Mouse (Mus musculus): ENCODE results near the gene Macf1. TPM values are rescaled to one million over a fixed set of nuclear protein-coding genes. Genes with fewer than 3 reads are reported as not detected.

Gene Macf1
- polyA plus RNA-seq, 1 experiment from 2014 or later, result 55.5 TPM

GRCm38 (mm10) chr4:123687025-123687781 lies 3.0 kb upstream of the Macf1 start:
- no peaks in the 10 kb centered on the region for H3K9me3 ChIP-seq (replicated peaks)
- H3K27ac ChIP-seq, result peak overlapping the region; percentile 88
- DNase-seq (ENCODE audit: low spot score), result peak; percentile 67
- H3K4me3 ChIP-seq, result peak overlapping the region; percentile 89
- peaks cover 16% of the 10 kb centered on the region for H3K4me1 ChIP-seq
- peaks cover 26% of the 10 kb centered on the region for H3K27me3 ChIP-seq (ENCODE audit: low read depth, poor library complexity, severe bottlenecking)
- 0% methylated on average over 61 of the region's 89 CpGs for WGBS
- no peaks in the 10 kb centered on the region for H3K36me3 ChIP-seq

GRCm38 (mm10) chr4:123686368-123687024 lies 2.3 kb upstream of the Macf1 start:
- peak; percentile 53 for DNase-seq (ENCODE audit: low spot score)
- H3K36me3 ChIP-seq, result no peaks in the 10 kb centered on the region
- H3K4me3 ChIP-seq, result peak overlapping the region; percentile 89
- under 1% methylated on average over 43 of the region's 56 CpGs for WGBS
- peaks cover 26% of the 10 kb centered on the region for H3K27me3 ChIP-seq (ENCODE audit: low read depth, poor library complexity, severe bottlenecking)
- H3K9me3 ChIP-seq (replicated peaks), result no peaks in the 10 kb centered on the region
- H3K4me1 ChIP-seq, result peaks cover 20% of the 10 kb centered on the region
- H3K27ac ChIP-seq, result peak overlapping the region; percentile 88

DNA sequence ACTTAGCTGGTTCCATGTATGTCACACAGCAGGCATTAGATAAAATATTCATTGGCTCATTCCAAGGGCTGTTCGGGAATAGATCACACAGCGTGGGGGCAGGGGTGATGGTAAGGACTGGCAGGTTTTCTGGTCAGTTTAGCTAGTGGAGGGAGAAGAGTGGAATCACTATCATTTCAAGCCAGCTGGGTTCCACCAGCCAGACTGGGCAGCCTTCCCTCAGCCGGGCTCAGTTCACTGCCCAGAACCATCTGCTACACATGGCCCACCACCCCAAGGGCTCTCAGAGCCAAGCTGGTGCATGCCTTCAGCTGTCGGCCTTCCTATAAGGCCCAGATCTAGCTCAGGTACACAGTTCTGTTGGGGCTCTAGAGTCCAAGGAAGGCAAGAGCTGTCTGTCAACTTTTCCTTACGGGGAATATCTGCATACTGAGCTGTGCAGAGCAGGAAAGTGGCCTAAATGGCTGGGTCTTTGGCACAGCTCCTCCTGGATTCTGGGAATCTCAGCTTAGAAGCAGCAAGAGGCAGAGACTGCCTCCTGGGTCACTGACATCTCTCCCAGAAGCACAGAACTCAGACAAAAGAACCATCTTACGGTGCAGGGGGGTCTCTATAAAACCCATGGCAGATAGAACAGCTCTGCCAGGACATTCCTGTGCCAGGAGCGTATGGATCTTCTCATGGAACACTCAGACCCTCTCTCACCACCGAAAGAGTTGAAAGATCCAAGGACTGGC lies 1.5 kb upstream of the Macf1 start:
- 56% methylated on average over 8 of the region's 8 CpGs for WGBS
- DNase-seq (ENCODE audit: low spot score), result no peak
- no peaks in the 10 kb centered on the region for H3K9me3 ChIP-seq (replicated peaks)
- no peaks in the 10 kb centered on the region for H3K36me3 ChIP-seq
- H3K4me3 ChIP-seq, result peak overlapping the region; percentile 89
- H3K4me1 ChIP-seq, result peaks cover 25% of the 10 kb centered on the region
- H3K27me3 ChIP-seq (ENCODE audit: low read depth, poor library complexity, severe bottlenecking), result peaks cover 26% of the 10 kb centered on the region
- no peak overlapping the region for H3K27ac ChIP-seq

GRCm38 (mm10) chr4:123685046-123685445 lies 886 bp upstream of the Macf1 start:
- Histone ChIP-seq H3K4me1 (peaks cover 25% of the 10 kb centered on the region), H3K27me3 (ENCODE audit: low read depth, poor library complexity, severe bottlenecking) (peaks cover 26% of the 10 kb centered on the region), H3K36me3 (no peaks in the 10 kb centered on the region), H3K4me3 (no peak overlapping the region), H3K27ac (no peak overlapping the region), H3K9me3 (replicated peaks) (no peaks in the 10 kb centered on the region)
- WGBS, result 83% methylated on average over 7 of the region's 7 CpGs
- no peak for DNase-seq (ENCODE audit: low spot score)

DNA sequence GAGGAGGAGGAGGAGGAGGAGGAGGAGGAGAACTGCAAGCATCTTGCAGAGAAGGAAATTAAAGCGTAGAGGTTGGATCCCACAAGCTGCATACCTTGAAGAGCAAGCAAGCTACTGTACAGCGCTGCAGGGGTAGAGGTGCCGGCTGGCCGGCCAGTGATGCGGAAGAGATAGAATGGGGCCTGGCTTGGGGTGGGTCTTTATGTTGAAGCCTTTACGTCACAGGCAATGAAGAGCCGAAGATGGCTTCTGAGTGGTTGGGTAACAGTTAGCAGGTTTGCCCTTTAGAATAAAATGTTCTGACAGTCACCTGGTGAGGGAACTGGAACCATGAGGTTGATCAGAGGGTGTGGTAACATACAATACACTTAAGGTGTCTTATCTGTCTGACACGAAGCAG lies 1.9 kb downstream of the Macf1 start:
- Histone ChIP-seq H3K27me3 (ENCODE audit: low read depth, poor library complexity, severe bottlenecking) (peaks cover 26% of the 10 kb centered on the region), H3K4me1 (peaks cover 25% of the 10 kb centered on the region), H3K9me3 (replicated peaks) (no peaks in the 10 kb centered on the region), H3K36me3 (no peaks in the 10 kb centered on the region), H3K27ac (no peak overlapping the region), H3K4me3 (no peak overlapping the region)
- DNase-seq (ENCODE audit: low spot score), result no peak
- WGBS, result 93% methylated on average over 8 of the region's 8 CpGs

DNA sequence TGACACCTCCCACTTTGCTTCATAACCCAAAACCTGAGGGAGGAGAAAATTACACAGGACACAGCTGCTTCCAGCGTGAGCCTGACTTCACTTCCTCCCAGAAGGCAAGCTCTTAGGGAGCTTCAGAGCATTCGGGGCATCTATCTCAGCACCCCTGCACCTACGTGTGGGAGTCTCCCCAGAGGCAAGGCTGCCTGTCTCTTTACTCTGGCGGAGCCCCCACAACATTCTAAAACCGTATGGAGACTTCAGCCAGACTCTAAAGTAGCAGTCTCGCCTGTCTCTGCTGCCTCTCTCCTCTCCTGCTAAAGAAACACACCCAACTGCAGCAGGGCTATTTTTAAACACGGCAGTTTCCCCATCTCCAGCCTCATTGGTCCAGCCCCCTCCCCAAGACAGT lies 3.2 kb downstream of the Macf1 start:
- Histone ChIP-seq H3K4me1 (peaks cover 23% of the 10 kb centered on the region), H3K36me3 (no peaks in the 10 kb centered on the region), H3K27ac (no peak overlapping the region), H3K4me3 (no peak overlapping the region), H3K27me3 (ENCODE audit: low read depth, poor library complexity, severe bottlenecking) (peaks cover 17% of the 10 kb centered on the region), H3K9me3 (replicated peaks) (no peaks in the 10 kb centered on the region)
- WGBS, result 62% methylated on average over 7 of the region's 7 CpGs
- DNase-seq (ENCODE audit: low spot score), result no peak

DNA sequence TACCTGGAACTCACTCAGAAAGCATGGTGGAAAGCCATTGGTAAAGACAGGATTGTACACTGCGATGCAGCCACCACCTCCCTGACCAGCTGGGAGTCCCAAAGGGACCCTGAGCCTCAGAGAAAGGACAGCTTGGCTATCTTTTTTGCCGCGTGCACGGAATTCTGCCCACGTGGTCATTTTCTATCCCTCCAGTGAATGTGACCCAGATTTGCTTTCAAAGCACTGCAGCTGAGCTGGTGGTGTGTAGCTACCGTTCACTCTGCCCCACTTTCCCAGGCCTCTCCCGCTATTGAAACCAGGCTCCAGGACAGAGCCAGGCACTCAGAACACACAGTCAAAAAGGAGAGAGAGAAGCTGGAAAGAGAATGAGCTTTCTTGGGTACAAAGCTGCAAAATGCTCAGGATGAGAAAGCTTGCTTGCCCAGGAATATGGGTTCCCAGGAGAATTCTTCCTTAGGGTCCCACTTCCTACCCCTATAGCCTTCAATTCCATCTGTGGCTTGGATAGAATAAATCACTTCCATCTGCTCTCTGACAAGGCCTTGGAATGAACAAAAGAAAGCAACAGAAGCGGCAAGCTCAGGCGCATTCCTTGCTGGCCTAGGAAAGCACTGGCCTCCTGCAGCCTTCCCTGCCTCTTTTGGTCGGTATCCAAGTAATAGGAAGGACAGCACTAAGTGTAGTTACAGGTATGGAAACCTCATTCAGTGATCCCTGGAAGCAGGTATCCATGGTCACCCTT lies 6.9 kb downstream of the Macf1 start:
- Histone ChIP-seq H3K36me3 (no peaks in the 10 kb centered on the region), H3K27me3 (ENCODE audit: low read depth, poor library complexity, severe bottlenecking) (no peaks in the 10 kb centered on the region), H3K27ac (peak overlapping the region; percentile 61; the same call in 1 of the 2 replicates), H3K4me3 (no peak overlapping the region), H3K9me3 (replicated peaks) (no peaks in the 10 kb centered on the region), H3K4me1 (peaks cover 22% of the 10 kb centered on the region)
- no peak for DNase-seq (ENCODE audit: low spot score)
- 72% methylated on average over 10 of the region's 10 CpGs for WGBS

- Histone ChIP-seq H3K27ac (no peak overlapping the region), H3K4me1 (peaks cover 18% of the 10 kb centered on the region), H3K9me3 (replicated peaks) (no peaks in the 10 kb centered on the region), H3K27me3 (ENCODE audit: low read depth, poor library complexity, severe bottlenecking) (no peaks in the 10 kb centered on the region), H3K36me3 (no peaks in the 10 kb centered on the region), H3K4me3 (no peak overlapping the region)
- DNase-seq (ENCODE audit: low spot score), result no peak
Observed at GRCm38 (mm10) chr4:123670598-123670997, 13.6 kb downstream of the Macf1 start.

DNA sequence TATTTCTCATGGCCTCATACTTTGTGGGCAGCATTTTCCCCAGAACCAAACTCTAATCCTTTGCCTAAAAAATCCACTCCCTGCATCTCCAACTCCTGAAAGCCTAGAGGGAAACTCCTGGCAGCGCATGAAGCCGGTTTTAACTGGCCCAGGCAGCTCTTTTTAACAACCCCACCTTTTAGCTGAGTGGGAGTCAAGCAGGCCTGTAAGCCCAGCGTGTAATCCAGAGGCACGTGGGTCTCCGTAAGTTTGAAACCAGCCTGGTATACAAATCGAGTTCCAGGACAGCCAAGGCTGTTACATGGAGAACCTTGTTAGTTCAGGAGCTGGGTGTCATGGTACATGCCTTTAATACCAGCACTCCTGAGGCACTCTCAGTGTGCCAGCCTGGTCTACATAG lies 14.5 kb downstream of the Macf1 start:
- WGBS, result 78% methylated on average over 6 of the region's 6 CpGs
- no peak overlapping the region for H3K4me3 ChIP-seq
- no peak for DNase-seq (ENCODE audit: low spot score)
- H3K4me1 ChIP-seq, result peaks cover 20% of the 10 kb centered on the region
- H3K27ac ChIP-seq, result no peak overlapping the region
- no peaks in the 10 kb centered on the region for H3K9me3 ChIP-seq (replicated peaks)
- no peaks in the 10 kb centered on the region for H3K27me3 ChIP-seq (ENCODE audit: low read depth, poor library complexity, severe bottlenecking)
- H3K36me3 ChIP-seq, result no peaks in the 10 kb centered on the region

- H3K36me3 ChIP-seq, result peaks cover 2% of the 10 kb centered on the region; the same call in 1 of the 2 replicates
- H3K27me3 ChIP-seq (ENCODE audit: low read depth, poor library complexity, severe bottlenecking), result no peaks in the 10 kb centered on the region
- H3K9me3 ChIP-seq (replicated peaks), result no peaks in the 10 kb centered on the region
- no peak overlapping the region for H3K4me3 ChIP-seq
- peak; percentile 74 for DNase-seq (ENCODE audit: low spot score)
- WGBS, result 66% methylated on average over 1 of the region's 1 CpGs
- H3K27ac ChIP-seq, result no peak overlapping the region
- H3K4me1 ChIP-seq, result peaks cover 31% of the 10 kb centered on the region
Observed at GRCm38 (mm10) chr4:123667260-123667867, 16.8 kb downstream of the Macf1 start.

- Histone ChIP-seq H3K9me3 (replicated peaks) (no peaks in the 10 kb centered on the region), H3K4me1 (peaks cover 35% of the 10 kb centered on the region), H3K4me3 (no peak overlapping the region), H3K36me3 (peaks cover 2% of the 10 kb centered on the region; the same call in 1 of the 2 replicates), H3K27ac (no peak overlapping the region), H3K27me3 (ENCODE audit: low read depth, poor library complexity, severe bottlenecking) (no peaks in the 10 kb centered on the region)
- 80% methylated on average over 1 of the region's 1 CpGs for WGBS
- DNase-seq (ENCODE audit: low spot score), result no peak
Observed at GRCm38 (mm10) chr4:123666517-123666916, 17.6 kb downstream of the Macf1 start.

DNA sequence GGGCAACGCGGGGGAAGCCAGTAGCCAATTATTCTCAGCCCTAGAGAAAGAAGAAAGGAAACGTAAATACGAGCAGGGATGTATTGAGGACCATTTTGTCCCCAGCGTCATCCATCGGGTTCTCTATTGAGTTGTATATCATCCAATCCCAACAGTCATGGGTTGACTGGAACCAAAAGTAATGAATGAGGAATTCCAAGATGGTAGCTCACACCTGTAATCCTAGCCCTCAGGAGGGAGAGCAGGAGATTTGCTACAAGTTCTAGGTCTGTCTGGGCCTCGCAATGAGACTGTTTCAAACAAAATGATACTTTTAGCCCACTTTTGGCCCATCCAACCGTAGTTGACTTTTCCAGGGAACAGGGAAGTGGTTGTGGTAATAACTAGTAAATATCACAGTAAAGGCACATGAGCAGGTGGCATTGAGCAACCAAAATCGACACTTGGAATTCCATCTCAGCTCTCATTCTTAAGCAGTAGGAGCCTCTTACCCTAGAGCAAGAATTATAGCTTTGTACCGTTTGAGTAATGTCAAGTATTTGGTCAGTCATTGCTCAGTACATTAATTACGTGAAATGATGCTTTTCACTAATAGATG lies 18.4 kb downstream of the Macf1 start:
- 36% methylated on average over 11 of the region's 11 CpGs for WGBS
- DNase-seq (ENCODE audit: low spot score), result no peak
- Histone ChIP-seq H3K27ac (peak overlapping the region; percentile 100), H3K27me3 (ENCODE audit: low read depth, poor library complexity, severe bottlenecking) (no peaks in the 10 kb centered on the region), H3K9me3 (replicated peaks) (no peaks in the 10 kb centered on the region), H3K36me3 (peaks cover 8% of the 10 kb centered on the region; the same call in 1 of the 2 replicates), H3K4me1 (peaks cover 32% of the 10 kb centered on the region), H3K4me3 (peak overlapping the region; percentile 94)

Measured in limb, embryonic 10.5 days (tissue).